Mouse (Mus musculus): ENCODE measurements around the gene Lta.
A peak's percentile ranks its signal among the peaks of the same experiment; 100 is the strongest.

Lta gene

GRCm38 (mm10) chr17:35186681-35187080 is 18.5 kb downstream of the Lta start:
- peak; percentile 58 for DNase-seq (ENCODE audit: extremely low spot score, low spot score)

GRCm38 (mm10) chr17:35185639-35186611 is 19.2 kb downstream of the Lta start:
- peak; percentile 56 for DNase-seq (ENCODE audit: extremely low spot score, low spot score)

- no peak for DNase-seq (ENCODE audit: extremely low spot score, low spot score)
Measured at GRCm38 (mm10) chr17:35180093-35180492, 25.1 kb downstream of the Lta start.

- peak; percentile 73 for DNase-seq (ENCODE audit: extremely low spot score, low spot score)
Measured at GRCm38 (mm10) chr17:35178528-35178927, 26.6 kb downstream of the Lta start.

- no peak for DNase-seq (ENCODE audit: extremely low spot score, low spot score)
Measured at GRCm38 (mm10) chr17:35175968-35176367, 29.2 kb downstream of the Lta start, which contains the start of gene Aif1. Gene Aif1 (minus strand): TSS chr17:35176068.

- no peak for DNase-seq (ENCODE audit: extremely low spot score, low spot score)
Measured at GRCm38 (mm10) chr17:35175382-35175781, 29.8 kb downstream of the Lta start.

GRCm38 (mm10) chr17:35174201-35174977 is 30.8 kb downstream of the Lta start:
- no peak for DNase-seq (ENCODE audit: extremely low spot score, low spot score)

- no peak for DNase-seq (ENCODE audit: extremely low spot score, low spot score)
Measured at GRCm38 (mm10) chr17:35173329-35173728, 31.8 kb downstream of the Lta start.

GRCm38 (mm10) chr17:35172445-35173234 is 32.5 kb downstream of the Lta start:
- DNase-seq (ENCODE audit: extremely low spot score, low spot score): no peak

- no peak for DNase-seq (ENCODE audit: extremely low spot score, low spot score)
Measured at GRCm38 (mm10) chr17:35168541-35169207, 36.5 kb downstream of the Lta start.

GRCm38 (mm10) chr17:35167794-35168193 is 37.4 kb downstream of the Lta start:
- no peak for DNase-seq (ENCODE audit: extremely low spot score, low spot score)

GRCm38 (mm10) chr17:35166352-35167035 is 38.7 kb downstream of the Lta start:
- DNase-seq (ENCODE audit: extremely low spot score, low spot score): no peak

- DNase-seq (ENCODE audit: extremely low spot score, low spot score): no peak
Measured at GRCm38 (mm10) chr17:35165451-35166155, 39.5 kb downstream of the Lta start.

GRCm38 (mm10) chr17:35164568-35165450 is 40.3 kb downstream of the Lta start, which contains the start of gene Prrc2a:
Gene Prrc2a (minus strand): TSS chr17:35164897.
- DNase-seq (ENCODE audit: extremely low spot score, low spot score): peak; percentile 97

GRCm38 (mm10) chr17:35164218-35164567 is 41.0 kb downstream of the Lta start:
- no peak for DNase-seq (ENCODE audit: extremely low spot score, low spot score)

GRCm38 (mm10) chr17:35163326-35164081 is 41.6 kb downstream of the Lta start:
- no peak for DNase-seq (ENCODE audit: extremely low spot score, low spot score)

- DNase-seq (ENCODE audit: extremely low spot score, low spot score): no peak
Measured at GRCm38 (mm10) chr17:35162730-35163129, 42.4 kb downstream of the Lta start.

GRCm38 (mm10) chr17:35162121-35162520 is 43.0 kb downstream of the Lta start:
- DNase-seq (ENCODE audit: extremely low spot score, low spot score): no peak
